Mouse (Mus musculus): ENCODE data around the gene Slc39a8.

Slc39a8 gene

GRCm38 (mm10) chr3:135825016-135825753, at the start of gene Slc39a8:
Gene Slc39a8, plus strand, starts transcription at chr3:135825279.
- peak; percentile 83 for DNase-seq (ENCODE audit: low spot score)

GRCm38 (mm10) chr3:135785065-135785464, 40.0 kb upstream of the Slc39a8 start:
- no peak for DNase-seq (ENCODE audit: low spot score)

- no peak for DNase-seq (ENCODE audit: low spot score)
Observed at GRCm38 (mm10) chr3:135796117-135796516, 29.0 kb upstream of the Slc39a8 start.

- no peak for DNase-seq (ENCODE audit: low spot score)
Observed at GRCm38 (mm10) chr3:135798241-135798640, 26.8 kb upstream of the Slc39a8 start.

GRCm38 (mm10) chr3:135798665-135799064, 26.4 kb upstream of the Slc39a8 start:
- peak; percentile 41 for DNase-seq (ENCODE audit: low spot score)

GRCm38 (mm10) chr3:135814665-135815064, 10.4 kb upstream of the Slc39a8 start:
- no peak for DNase-seq (ENCODE audit: low spot score)

- no peak for DNase-seq (ENCODE audit: low spot score)
Observed at GRCm38 (mm10) chr3:135815973-135816727, 8.9 kb upstream of the Slc39a8 start.

GRCm38 (mm10) chr3:135817124-135817523, 8.0 kb upstream of the Slc39a8 start:
- DNase-seq (ENCODE audit: low spot score): no peak

- no peak for DNase-seq (ENCODE audit: low spot score)
Observed at GRCm38 (mm10) chr3:135824436-135824835, 643 bp upstream of the Slc39a8 start.

GRCm38 (mm10) chr3:135825754-135826683, 940 bp downstream of the Slc39a8 start:
- DNase-seq (ENCODE audit: low spot score): peak; percentile 56

- DNase-seq (ENCODE audit: low spot score): no peak
Observed at GRCm38 (mm10) chr3:135826684-135827249, 1.7 kb downstream of the Slc39a8 start.

GRCm38 (mm10) chr3:135828000-135828399, 2.9 kb downstream of the Slc39a8 start:
- no peak for DNase-seq (ENCODE audit: low spot score)

GRCm38 (mm10) chr3:135832496-135832895, 7.4 kb downstream of the Slc39a8 start:
- no peak for DNase-seq (ENCODE audit: low spot score)

- no peak for DNase-seq (ENCODE audit: low spot score)
Observed at GRCm38 (mm10) chr3:135832907-135833306, 7.8 kb downstream of the Slc39a8 start.

- DNase-seq (ENCODE audit: low spot score): no peak
Observed at GRCm38 (mm10) chr3:135834988-135835387, 9.9 kb downstream of the Slc39a8 start.

- no peak for DNase-seq (ENCODE audit: low spot score)
Observed at GRCm38 (mm10) chr3:135839535-135839934, 14.5 kb downstream of the Slc39a8 start.

GRCm38 (mm10) chr3:135840185-135840584, 15.1 kb downstream of the Slc39a8 start:
- no peak for DNase-seq (ENCODE audit: low spot score)

- no peak for DNase-seq (ENCODE audit: low spot score)
Observed at GRCm38 (mm10) chr3:135841716-135842511, 16.8 kb downstream of the Slc39a8 start.

- no peak for DNase-seq (ENCODE audit: low spot score)
Observed at GRCm38 (mm10) chr3:135843181-135843580, 18.1 kb downstream of the Slc39a8 start.

- no peak for DNase-seq (ENCODE audit: low spot score)
Observed at GRCm38 (mm10) chr3:135843707-135844106, 18.6 kb downstream of the Slc39a8 start.

- DNase-seq (ENCODE audit: low spot score): no peak
Observed at GRCm38 (mm10) chr3:135844835-135845234, 19.8 kb downstream of the Slc39a8 start.

Measured in urinary bladder, postnatal 14 days (tissue).